ENCODE assay signal across 19 mouse cellular contexts in genomic region chr5:102503868-102504267, GRCm38 (mm10).
"Had no signal": no experiment of that assay in that cellular context is flagged by ENCODE, and none has a peak within 500 bp of the region (broad histone marks: within the 10 kb centered on the region; RNA-seq: fewer than 3 reads in every experiment).

No protein-coding gene starts in this region.

- H3K4me2 ChIP-seq: lung, embryonic 14.5 days; midbrain, embryonic 11.5 days; midbrain, embryonic 13.5 days; midbrain, embryonic 15.5 days; neural tube, embryonic 13.5 days; neural tube, embryonic 15.5 days; stomach, embryonic 15.5 days had no signal

- H3K4me1 ChIP-seq: midbrain, embryonic 13.5 days; midbrain, embryonic 15.5 days; neural tube, embryonic 13.5 days; neural tube, embryonic 15.5 days; stomach, embryonic 15.5 days had no signal

- H3K27me3 ChIP-seq: megakaryocyte, embryonic 14.5 days; midbrain, embryonic 13.5 days; midbrain, embryonic 15.5 days; neural tube, embryonic 13.5 days; neural tube, embryonic 15.5 days; stomach, embryonic 15.5 days had no signal

- H3K27ac ChIP-seq: midbrain, embryonic 13.5 days; midbrain, embryonic 15.5 days; neural tube, embryonic 13.5 days; neural tube, embryonic 15.5 days; stomach, embryonic 15.5 days; stomach, postnatal 0 days had no signal

- ATAC-seq: midbrain, embryonic 13.5 days; midbrain, embryonic 15.5 days had no signal

- H3K4me3 ChIP-seq: megakaryocyte, embryonic 14.5 days; midbrain, embryonic 13.5 days; midbrain, embryonic 15.5 days; neural tube, embryonic 13.5 days; neural tube, embryonic 15.5 days; stomach, embryonic 15.5 days had no signal

- DNase-seq: lung, adult 18-20 months; lung, embryonic 14.5 days; lung, postnatal 10 days; lung, postnatal 4 days; retina, postnatal 1 day; right cerebral cortex, adult 18-20 months; right cerebral cortex, postnatal 25 days; right cerebral cortex, postnatal 4 days; thymus, adult 2 months; thymus, postnatal 25 days; thymus, postnatal 4 days had no signal

- H3K9ac ChIP-seq: lung, embryonic 14.5 days; midbrain, embryonic 13.5 days; midbrain, embryonic 15.5 days; neural tube, embryonic 13.5 days; neural tube, embryonic 15.5 days; stomach, embryonic 15.5 days had no signal

- H3K36me3 ChIP-seq: midbrain, embryonic 13.5 days; midbrain, embryonic 15.5 days; neural tube, embryonic 13.5 days; neural tube, embryonic 15.5 days; stomach, embryonic 15.5 days had no signal

- H3K9me3 ChIP-seq: megakaryocyte, embryonic 14.5 days; midbrain, embryonic 13.5 days; midbrain, embryonic 15.5 days; neural tube, embryonic 13.5 days; neural tube, embryonic 15.5 days; stomach, embryonic 15.5 days had no signal
